43 mouse cellular contexts compared by ENCODE assay signal in genomic region chr4:92147134-92147533, GRCm38 (mm10). TPM values are rescaled to one million over a fixed set of nuclear protein-coding genes. Genes with fewer than 3 reads are reported as not detected.
"Had no signal": no experiment of that assay in that cellular context is flagged by ENCODE, and none has a peak within 500 bp of the region (broad histone marks: within the 10 kb centered on the region; RNA-seq: fewer than 3 reads in every experiment).

Gene Izumo3 (minus strand): TSS chr4:92147234.

- H3K4me1 ChIP-seq: heart, embryonic 10.5 days; heart, embryonic 12.5 days; heart, embryonic 13.5 days; heart, embryonic 15.5 days; hindbrain, embryonic 10.5 days; hindbrain, embryonic 12.5 days; hindbrain, embryonic 13.5 days; hindbrain, embryonic 15.5 days; intestine, embryonic 15.5 days; kidney, embryonic 15.5 days had no signal

- H3K4me3 ChIP-seq: heart, embryonic 10.5 days; heart, embryonic 12.5 days; heart, embryonic 13.5 days; heart, embryonic 15.5 days; hindbrain, embryonic 10.5 days; hindbrain, embryonic 12.5 days; hindbrain, embryonic 13.5 days; hindbrain, embryonic 15.5 days; intestine, embryonic 15.5 days; kidney, embryonic 15.5 days; layer of hippocampus, adult 2 months had no signal

- H3K27ac ChIP-seq: heart, embryonic 10.5 days; heart, embryonic 13.5 days; heart, embryonic 15.5 days; hindbrain, embryonic 10.5 days; hindbrain, embryonic 12.5 days; hindbrain, embryonic 13.5 days; hindbrain, embryonic 14.5 days; hindbrain, embryonic 15.5 days; hindbrain, postnatal 0 days; intestine, embryonic 15.5 days; kidney, embryonic 15.5 days; kidney, postnatal 0 days; layer of hippocampus, adult 2 months had no signal

- H3K27me3 ChIP-seq: heart, embryonic 12.5 days; heart, embryonic 13.5 days; heart, embryonic 15.5 days; hindbrain, embryonic 12.5 days; hindbrain, embryonic 13.5 days; hindbrain, embryonic 15.5 days; intestine, embryonic 15.5 days; kidney, embryonic 15.5 days had no signal

- H3K36me3 ChIP-seq: heart, embryonic 10.5 days; heart, embryonic 12.5 days; heart, embryonic 13.5 days; heart, embryonic 15.5 days; hindbrain, embryonic 10.5 days; hindbrain, embryonic 12.5 days; hindbrain, embryonic 13.5 days; hindbrain, embryonic 15.5 days; intestine, embryonic 15.5 days; kidney, embryonic 15.5 days had no signal

- DNase-seq: heart, postnatal 10 days; heart, postnatal 14 days; heart, postnatal 36 days; heart, postnatal 4 days; kidney, adult 11 months; kidney, adult 18-20 months; kidney, adult 2 months; kidney, adult 8-10 months; kidney, adult 9 months; kidney, postnatal 10 days; kidney, postnatal 14 days; kidney, postnatal 25 days; kidney, postnatal 36 days; kidney, postnatal 4 days; layer of hippocampus, adult 9-11 months; layer of hippocampus, postnatal 36 days had no signal

RNA-seq across cellular contexts. Expression of gene Izumo3, which starts in this region (rescaled TPM):
- polyA plus RNA-seq: heart, embryonic 10.5 days; heart, embryonic 11.5 days; heart, embryonic 12.5 days; heart, embryonic 13.5 days; heart, embryonic 14.5 days; heart, embryonic 15.5 days; heart, embryonic 16.5 days; heart, postnatal 0 days; hindbrain, embryonic 10.5 days; hindbrain, embryonic 11.5 days; hindbrain, embryonic 12.5 days; hindbrain, embryonic 13.5 days; hindbrain, embryonic 14.5 days; hindbrain, embryonic 15.5 days; hindbrain, embryonic 16.5 days; hindbrain, postnatal 0 days; inflammation-experienced regulatory T-cells, adult 6 months; intestine, embryonic 14.5 days; intestine, embryonic 15.5 days; intestine, embryonic 16.5 days; intestine, postnatal 0 days; kidney, adult 2 months; kidney, embryonic 14.5 days; kidney, embryonic 15.5 days; kidney, embryonic 16.5 days; kidney, postnatal 0 days; large intestine, adult 2 months had no signal
